Mouse (Mus musculus): Measurements from ENCODE around the gene Rmi1. TPM values are rescaled to one million over a fixed set of nuclear protein-coding genes. Genes with fewer than 3 reads are reported as not detected.
"Not testable (repeated sequence)": the region's sequence is repeated elsewhere in the genome, so short reads cannot be mapped to it uniquely, and the experiment has no call there.

The Rmi1 gene
- polyA plus RNA-seq, 1 experiment from 2014 or later: 9.8 TPM

DNA sequence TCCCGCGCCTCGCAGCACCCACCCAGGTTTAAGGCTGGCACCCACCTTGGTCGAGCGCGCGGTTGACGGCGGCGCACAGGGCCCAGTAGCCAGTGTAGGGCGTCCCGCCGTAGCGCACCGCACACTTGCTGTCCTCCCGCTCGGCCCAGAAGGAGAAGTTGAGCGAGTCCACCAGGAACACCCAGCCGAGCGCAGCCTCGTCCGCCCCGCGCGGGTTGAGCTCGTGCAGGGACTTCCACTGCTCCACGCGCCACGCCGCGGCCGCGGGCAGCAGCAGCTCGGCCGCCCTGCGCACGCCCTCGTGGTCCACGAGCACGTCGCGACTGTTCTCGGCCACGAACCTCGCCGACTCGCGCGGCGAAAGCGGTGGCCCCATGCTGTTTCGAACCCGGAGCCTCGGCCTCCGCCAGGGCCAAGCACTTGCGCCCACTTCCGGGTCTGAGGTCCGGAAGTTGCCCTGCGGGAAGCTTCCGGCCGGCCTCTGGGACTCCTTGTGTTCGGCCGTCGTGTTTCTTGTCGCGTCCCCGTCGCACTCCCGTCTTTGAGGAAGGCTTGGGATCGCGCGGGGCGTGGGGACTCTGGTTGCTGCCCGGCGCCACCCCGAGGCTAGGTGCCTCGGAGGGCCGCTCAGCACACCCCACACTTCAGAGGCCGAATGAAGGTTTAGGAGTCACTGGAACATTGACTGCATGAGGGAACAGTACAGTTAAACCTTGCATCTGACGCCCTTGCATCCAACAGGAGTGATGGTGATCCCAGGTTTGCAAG is 17.1 kb upstream of the Rmi1 start, which contains the start of gene 2210016F16Rik:
2210016F16Rik (minus strand) TSS at position 447 of the 768 bp plus-strand sequence.
- Histone ChIP-seq H3K9ac (replicated peaks) (peak within 1 kb of the TSS; percentile 91), H3K4me2 (ENCODE audit: low read depth, low read length) (peak within 1 kb of the TSS; percentile 97), H3K27me3 (ENCODE audit: insufficient read depth, low read length) (no peaks in the 10 kb centered on the region), H3K4me1 (ENCODE audit: insufficient read depth) (peaks cover 13% of the 10 kb centered on the region), H3K4me3 (ENCODE audit: low read depth, low read length) (peak within 1 kb of the TSS; percentile 87), H3K36me3 (replicated peaks; ENCODE audit: insufficient read depth, low read length) (peaks cover 27% of the 10 kb centered on the region), H3K9me3 (ENCODE audit: low read length) (peaks cover 10% of the 10 kb centered on the region), H3K27ac (ENCODE audit: low read depth) (peak within 1 kb of the TSS; percentile 71)
- TF ChIP-seq EP300 (IDR thresholded peaks at IDR 0.05; ENCODE audit: low read depth) (no peak), CTCF (IDR thresholded peaks at IDR 0.05; ENCODE audit: low read depth) (no peak; the same call in 1 of the 2 replicates)
- WGBS (ENCODE audit: insufficient replicate concordance): 2% methylated on average over 80 of the region's 80 CpGs
- ATAC-seq: peak; percentile 79
- peak; percentile 72 for DNase-seq

DNA sequence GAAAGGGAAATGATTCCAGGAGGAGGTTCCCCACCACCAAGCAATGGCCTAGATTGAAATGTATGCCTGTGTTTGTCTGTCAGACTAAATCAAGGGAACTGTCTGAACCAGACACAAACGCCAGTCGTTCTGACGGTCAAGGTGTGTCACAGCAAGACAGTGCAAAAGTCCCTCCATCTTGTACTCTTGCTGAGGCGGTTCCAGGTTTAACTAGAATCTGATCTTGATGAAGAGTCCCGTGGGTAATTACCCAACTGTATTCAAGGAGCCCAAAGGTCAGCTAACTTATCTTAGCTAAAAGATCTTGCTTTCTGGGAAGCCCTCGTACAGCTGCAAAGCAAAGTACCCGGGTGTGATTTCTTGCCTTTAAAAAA is 16.5 kb upstream of the Rmi1 start:
- ATAC-seq: no peak
- H3K27me3 ChIP-seq (ENCODE audit: insufficient read depth, low read length): no peaks in the 10 kb centered on the region
- H3K9me3 ChIP-seq (ENCODE audit: low read length): peaks cover 6% of the 10 kb centered on the region; the same call in 1 of the 2 replicates
- H3K27ac ChIP-seq (ENCODE audit: low read depth): no peak overlapping the region; the same call in 1 of the 2 replicates
- WGBS (ENCODE audit: insufficient replicate concordance): 76% methylated on average over 7 of the region's 7 CpGs
- peaks cover 13% of the 10 kb centered on the region for H3K4me1 ChIP-seq (ENCODE audit: insufficient read depth)
- peak overlapping the region; percentile 97 for H3K4me2 ChIP-seq (ENCODE audit: low read depth, low read length)
- no peak for DNase-seq
- peak overlapping the region; percentile 91 for H3K9ac ChIP-seq (replicated peaks)
- no peak for TF ChIP-seq EP300 (IDR thresholded peaks at IDR 0.05; ENCODE audit: low read depth)
- TF ChIP-seq CTCF (IDR thresholded peaks at IDR 0.05; ENCODE audit: low read depth): no peak
- H3K4me3 ChIP-seq (ENCODE audit: low read depth, low read length): peak overlapping the region; percentile 87
- H3K36me3 ChIP-seq (replicated peaks; ENCODE audit: insufficient read depth, low read length): peaks cover 32% of the 10 kb centered on the region

DNA sequence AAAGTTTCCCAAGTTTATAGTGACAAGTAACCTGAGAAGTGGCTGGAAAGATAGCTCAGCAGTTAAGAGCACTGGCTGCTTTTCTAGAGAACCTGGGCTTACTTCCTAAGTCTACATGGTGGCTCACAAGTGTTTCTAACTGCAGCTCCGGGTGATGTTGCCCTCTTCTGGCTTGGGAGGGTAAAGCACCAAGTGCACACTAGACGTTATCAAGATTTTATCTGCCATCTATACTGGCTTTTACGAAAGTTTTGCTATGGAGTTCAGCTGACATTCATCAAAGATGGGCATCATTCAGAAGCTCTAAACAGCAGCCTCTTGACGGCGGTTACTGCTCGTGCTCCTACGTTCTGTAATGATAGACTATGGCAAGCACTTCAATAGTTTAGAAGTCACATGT is 14.1 kb upstream of the Rmi1 start:
- no peak for TF ChIP-seq EP300 (IDR thresholded peaks at IDR 0.05; ENCODE audit: low read depth)
- peak; percentile 82 for TF ChIP-seq CTCF (IDR thresholded peaks at IDR 0.05; ENCODE audit: low read depth)
- Histone ChIP-seq H3K27ac (ENCODE audit: low read depth) (no peak overlapping the region), H3K36me3 (replicated peaks; ENCODE audit: insufficient read depth, low read length) (peaks cover 32% of the 10 kb centered on the region), H3K4me2 (ENCODE audit: low read depth, low read length) (no peak overlapping the region), H3K9ac (replicated peaks) (no peak overlapping the region), H3K4me1 (ENCODE audit: insufficient read depth) (peaks cover 13% of the 10 kb centered on the region), H3K9me3 (ENCODE audit: low read length) (no peaks in the 10 kb centered on the region), H3K27me3 (ENCODE audit: insufficient read depth, low read length) (no peaks in the 10 kb centered on the region), H3K4me3 (ENCODE audit: low read depth, low read length) (no peak overlapping the region)
- DNase-seq (peak; percentile 76), ATAC-seq (peak; percentile 59)
- 12% methylated on average over 7 of the region's 7 CpGs for WGBS (ENCODE audit: insufficient replicate concordance)

DNA sequence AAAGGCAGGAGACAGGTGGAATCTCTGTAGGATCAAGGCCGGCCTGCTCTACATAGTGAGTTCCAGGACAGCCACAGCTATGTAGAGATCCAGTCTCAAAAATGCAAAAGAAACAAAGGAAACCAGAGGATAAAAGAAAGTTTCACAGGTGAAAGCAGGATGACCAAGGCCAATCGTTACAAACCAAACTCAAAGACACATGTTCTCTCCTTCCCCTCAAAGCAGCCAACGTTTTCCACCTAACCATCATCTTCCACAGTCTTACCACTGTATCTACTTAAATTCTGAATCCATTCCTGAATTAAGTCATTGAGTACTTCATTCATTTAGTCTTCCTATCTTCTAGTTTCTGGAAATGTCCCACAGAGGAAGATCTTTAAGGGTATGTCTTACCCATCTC is 13.7 kb upstream of the Rmi1 start:
- Histone ChIP-seq H3K4me2 (ENCODE audit: low read depth, low read length) (no peak overlapping the region), H3K9me3 (ENCODE audit: low read length) (no peaks in the 10 kb centered on the region), H3K27me3 (ENCODE audit: insufficient read depth, low read length) (no peaks in the 10 kb centered on the region), H3K9ac (replicated peaks) (no peak overlapping the region), H3K27ac (ENCODE audit: low read depth) (no peak overlapping the region), H3K36me3 (replicated peaks; ENCODE audit: insufficient read depth, low read length) (peaks cover 33% of the 10 kb centered on the region), H3K4me3 (ENCODE audit: low read depth, low read length) (no peak overlapping the region), H3K4me1 (ENCODE audit: insufficient read depth) (peaks cover 13% of the 10 kb centered on the region)
- TF ChIP-seq EP300 (IDR thresholded peaks at IDR 0.05; ENCODE audit: low read depth): no peak
- TF ChIP-seq CTCF (IDR thresholded peaks at IDR 0.05; ENCODE audit: low read depth): no peak
- DNase-seq (no peak), ATAC-seq (no peak)
- WGBS (ENCODE audit: insufficient replicate concordance): 57% methylated on average over 3 of the region's 3 CpGs

DNA sequence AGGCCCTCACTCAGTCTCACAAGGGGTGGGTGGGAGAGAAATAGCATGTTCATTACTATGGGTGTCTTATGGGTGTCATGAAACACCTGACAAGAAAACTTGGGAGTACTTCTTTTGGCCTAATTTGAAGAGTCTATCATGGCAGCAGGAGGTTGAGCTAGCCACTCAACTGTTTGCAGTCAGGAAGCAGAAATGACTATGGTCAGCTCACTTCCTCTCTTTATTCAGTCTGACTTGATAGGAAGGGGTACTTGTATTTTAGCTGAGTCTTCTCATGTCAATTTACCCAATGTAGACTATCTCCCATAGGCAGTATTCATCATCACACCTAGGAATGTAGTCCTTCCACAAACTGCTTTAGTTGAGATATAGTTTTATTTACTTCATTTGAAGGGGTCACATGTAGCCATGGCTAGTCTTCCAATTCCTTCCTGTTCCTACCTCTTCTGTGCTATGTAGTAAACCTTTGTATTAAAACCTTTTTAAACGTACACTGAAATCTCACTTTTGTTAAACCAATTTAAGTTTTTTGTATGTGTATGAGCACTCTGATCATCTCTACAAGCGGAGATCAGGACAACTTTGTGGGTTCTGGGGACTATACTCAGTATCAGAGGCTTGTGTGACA is 12.6 kb upstream of the Rmi1 start:
- Histone ChIP-seq H3K4me1 (ENCODE audit: insufficient read depth) (peaks cover 8% of the 10 kb centered on the region), H3K27me3 (ENCODE audit: insufficient read depth, low read length) (no peaks in the 10 kb centered on the region), H3K36me3 (replicated peaks; ENCODE audit: insufficient read depth, low read length) (peaks cover 44% of the 10 kb centered on the region), H3K9me3 (ENCODE audit: low read length) (no peaks in the 10 kb centered on the region), H3K9ac (replicated peaks) (no peak overlapping the region), H3K4me2 (ENCODE audit: low read depth, low read length) (no peak overlapping the region), H3K27ac (ENCODE audit: low read depth) (no peak overlapping the region), H3K4me3 (ENCODE audit: low read depth, low read length) (no peak overlapping the region)
- TF ChIP-seq CTCF (IDR thresholded peaks at IDR 0.05; ENCODE audit: low read depth) (no peak), EP300 (IDR thresholded peaks at IDR 0.05; ENCODE audit: low read depth) (no peak)
- DNase-seq (no peak), ATAC-seq (no peak)
- WGBS (ENCODE audit: insufficient replicate concordance): 79% methylated on average over 2 of the region's 2 CpGs

DNA sequence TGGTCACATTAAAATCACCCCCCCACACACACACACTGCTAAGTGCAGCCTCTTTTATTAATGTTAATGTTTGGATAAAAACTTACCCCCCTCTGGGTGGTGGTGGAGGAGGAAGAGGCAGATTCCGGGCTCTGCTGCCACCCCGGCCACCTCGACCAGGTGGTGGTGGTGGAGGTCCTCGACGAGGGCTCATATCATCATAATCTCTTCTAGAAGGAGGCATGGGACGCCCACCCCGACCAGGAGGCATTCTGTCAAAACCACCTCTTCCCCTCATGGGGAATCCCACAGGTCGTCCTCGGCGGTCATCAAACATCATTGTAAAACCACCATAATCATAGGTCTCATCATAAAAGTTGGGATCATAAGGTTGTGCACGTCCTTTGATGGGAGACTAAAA is 7.7 kb upstream of the Rmi1 start:
- not testable (repeated sequence) for H3K27me3 ChIP-seq (ENCODE audit: insufficient read depth, low read length); H3K4me1 ChIP-seq (ENCODE audit: insufficient read depth); H3K4me2 ChIP-seq (ENCODE audit: low read depth, low read length); H3K4me3 ChIP-seq (ENCODE audit: low read depth, low read length); H3K9me3 ChIP-seq (ENCODE audit: low read length); DNase-seq; ATAC-seq; H3K27ac ChIP-seq (ENCODE audit: low read depth); H3K9ac ChIP-seq (replicated peaks)
- peaks cover 83% of the 10 kb centered on the region for H3K36me3 ChIP-seq (replicated peaks; ENCODE audit: insufficient read depth, low read length)
- WGBS (ENCODE audit: insufficient replicate concordance): 84% methylated on average over 11 of the region's 11 CpGs
